Mouse (Mus musculus): Measurements from ENCODE around the gene Zbtb20.

DNA sequence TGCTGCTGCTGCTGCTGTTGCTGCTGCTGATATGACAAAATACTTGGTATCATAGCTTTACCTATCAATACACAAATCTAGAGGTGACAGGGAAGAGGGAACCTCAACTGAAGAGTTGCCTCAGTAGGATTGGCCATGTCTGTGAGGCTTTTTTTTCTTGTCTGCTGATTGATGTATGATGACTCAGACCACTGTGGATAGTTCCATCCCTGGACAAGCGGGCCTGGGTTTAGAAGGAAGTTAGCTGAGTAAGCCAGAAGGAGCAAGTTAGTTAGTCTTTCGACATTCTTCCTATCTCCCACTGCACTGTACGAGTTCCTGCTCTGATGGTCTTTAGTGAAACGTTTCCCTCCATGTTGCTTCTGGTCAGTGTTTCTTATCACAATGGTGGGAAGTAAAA, 16.4 kb upstream of the Zbtb20 start:
- TF ChIP-seq POLR2A (IDR thresholded peaks at IDR 0.05; ENCODE audit: borderline replicate concordance, control insufficient read depth, low read depth, low read length): no peak
- no peak for TF ChIP-seq CTCF (IDR thresholded peaks at IDR 0.05; ENCODE audit: control insufficient read depth, insufficient read depth, low read length)

All from bone marrow, adult 2 months (tissue).